Mouse (Mus musculus): Measurements from ENCODE around the gene Etv4. TPM values are rescaled to one million over a fixed set of nuclear protein-coding genes. Genes with fewer than 3 reads are reported as not detected.
A peak's percentile ranks its signal among the peaks of the same experiment; 100 is the strongest.

Etv4 gene
- polyA plus RNA-seq, 1 experiment: 26.9 TPM

- Histone ChIP-seq H3K27me3 (ENCODE audit: control insufficient read depth, insufficient read depth, low read length) (no peaks in the 10 kb centered on the region), H3K4me1 (ENCODE audit: control insufficient read depth, insufficient read depth, low read length) (no peaks in the 10 kb centered on the region), H3K27ac (ENCODE audit: insufficient read depth, low read length) (no peak overlapping the region), H3K4me3 (replicated peaks; ENCODE audit: insufficient read depth, low read depth, low read length) (no peak overlapping the region)
- DNase-seq: no peak
- WGBS: 22% methylated on average over 5 of the region's 5 CpGs
- TF ChIP-seq CTCF (IDR thresholded peaks at IDR 0.05; ENCODE audit: borderline replicate concordance, insufficient read depth, low read depth, low read length): no peak
- TF ChIP-seq POLR2A (IDR thresholded peaks at IDR 0.05; ENCODE audit: borderline replicate concordance, insufficient read depth, low read length): no peak
Measured at GRCm38 (mm10) chr11:101801386-101801785, 16.2 kb upstream of the Etv4 start.

- no peaks in the 10 kb centered on the region for H3K4me1 ChIP-seq (ENCODE audit: control insufficient read depth, insufficient read depth, low read length)
- H3K27me3 ChIP-seq (ENCODE audit: control insufficient read depth, insufficient read depth, low read length): no peaks in the 10 kb centered on the region
- H3K4me3 ChIP-seq (replicated peaks; ENCODE audit: insufficient read depth, low read depth, low read length): no peak overlapping the region
- TF ChIP-seq POLR2A (IDR thresholded peaks at IDR 0.05; ENCODE audit: borderline replicate concordance, insufficient read depth, low read length) (no peak), CTCF (IDR thresholded peaks at IDR 0.05; ENCODE audit: borderline replicate concordance, insufficient read depth, low read depth, low read length) (no peak)
- 48% methylated on average over 8 of the region's 8 CpGs for WGBS
- no peak overlapping the region for H3K27ac ChIP-seq (ENCODE audit: insufficient read depth, low read length)
- DNase-seq: no peak
Measured at GRCm38 (mm10) chr11:101798083-101798482, 12.9 kb upstream of the Etv4 start.

GRCm38 (mm10) chr11:101797355-101797754 is 12.2 kb upstream of the Etv4 start:
- no peak for DNase-seq
- Histone ChIP-seq H3K4me1 (ENCODE audit: control insufficient read depth, insufficient read depth, low read length) (no peaks in the 10 kb centered on the region), H3K4me3 (replicated peaks; ENCODE audit: insufficient read depth, low read depth, low read length) (no peak overlapping the region), H3K27me3 (ENCODE audit: control insufficient read depth, insufficient read depth, low read length) (no peaks in the 10 kb centered on the region), H3K27ac (ENCODE audit: insufficient read depth, low read length) (no peak overlapping the region)
- 81% methylated on average over 2 of the region's 2 CpGs for WGBS
- TF ChIP-seq CTCF (IDR thresholded peaks at IDR 0.05; ENCODE audit: borderline replicate concordance, insufficient read depth, low read depth, low read length) (no peak), POLR2A (IDR thresholded peaks at IDR 0.05; ENCODE audit: borderline replicate concordance, insufficient read depth, low read length) (no peak)

- WGBS: 14% methylated on average over 19 of the region's 19 CpGs
- Histone ChIP-seq H3K4me3 (replicated peaks; ENCODE audit: insufficient read depth, low read depth, low read length) (no peak overlapping the region), H3K4me1 (ENCODE audit: control insufficient read depth, insufficient read depth, low read length) (no peaks in the 10 kb centered on the region; the same call in 1 of the 2 replicates), H3K27ac (ENCODE audit: insufficient read depth, low read length) (no peak overlapping the region), H3K27me3 (ENCODE audit: control insufficient read depth, insufficient read depth, low read length) (no peaks in the 10 kb centered on the region)
- DNase-seq: peak in 1 of 2 experiments; percentile 33
- TF ChIP-seq CTCF (IDR thresholded peaks at IDR 0.05; ENCODE audit: borderline replicate concordance, insufficient read depth, low read depth, low read length) (no peak), POLR2A (IDR thresholded peaks at IDR 0.05; ENCODE audit: borderline replicate concordance, insufficient read depth, low read length) (no peak)
Measured at GRCm38 (mm10) chr11:101790811-101791526, 5.8 kb upstream of the Etv4 start.

GRCm38 (mm10) chr11:101787432-101787831 is 2.3 kb upstream of the Etv4 start:
- WGBS: 82% methylated on average over 1 of the region's 1 CpGs

GRCm38 (mm10) chr11:101786651-101787050 is 1.5 kb upstream of the Etv4 start:
- no peak for DNase-seq
- H3K27ac ChIP-seq (ENCODE audit: insufficient read depth, low read length): no peak overlapping the region
- no peak overlapping the region for H3K4me3 ChIP-seq (replicated peaks; ENCODE audit: insufficient read depth, low read depth, low read length)
- H3K4me1 ChIP-seq (ENCODE audit: control insufficient read depth, insufficient read depth, low read length): peaks cover 3% of the 10 kb centered on the region
- no peaks in the 10 kb centered on the region; the same call in 1 of the 2 replicates for H3K27me3 ChIP-seq (ENCODE audit: control insufficient read depth, insufficient read depth, low read length)
- WGBS: 70% methylated on average over 7 of the region's 7 CpGs
- TF ChIP-seq POLR2A (IDR thresholded peaks at IDR 0.05; ENCODE audit: borderline replicate concordance, insufficient read depth, low read length) (no peak), CTCF (IDR thresholded peaks at IDR 0.05; ENCODE audit: borderline replicate concordance, insufficient read depth, low read depth, low read length) (no peak)

More at GRCm38 (mm10) chr11:101787432-101787831, 2.3 kb upstream of the Etv4 start:
- H3K27ac ChIP-seq (ENCODE audit: insufficient read depth, low read length): no peak overlapping the region
- peaks cover 3% of the 10 kb centered on the region for H3K4me1 ChIP-seq (ENCODE audit: control insufficient read depth, insufficient read depth, low read length)
- no peaks in the 10 kb centered on the region; the same call in 1 of the 2 replicates for H3K27me3 ChIP-seq (ENCODE audit: control insufficient read depth, insufficient read depth, low read length)
- H3K4me3 ChIP-seq (replicated peaks; ENCODE audit: insufficient read depth, low read depth, low read length): no peak overlapping the region
- no peak for TF ChIP-seq CTCF (IDR thresholded peaks at IDR 0.05; ENCODE audit: borderline replicate concordance, insufficient read depth, low read depth, low read length)
- no peak for TF ChIP-seq POLR2A (IDR thresholded peaks at IDR 0.05; ENCODE audit: borderline replicate concordance, insufficient read depth, low read length)
- no peak for DNase-seq

GRCm38 (mm10) chr11:101785852-101786205 is 658 bp upstream of the Etv4 start:
- DNase-seq: no peak
- Histone ChIP-seq H3K27me3 (ENCODE audit: control insufficient read depth, insufficient read depth, low read length) (no peaks in the 10 kb centered on the region; the same call in 1 of the 2 replicates), H3K4me3 (replicated peaks; ENCODE audit: insufficient read depth, low read depth, low read length) (no peak overlapping the region), H3K27ac (ENCODE audit: insufficient read depth, low read length) (no peak overlapping the region), H3K4me1 (ENCODE audit: control insufficient read depth, insufficient read depth, low read length) (peaks cover 3% of the 10 kb centered on the region)
- 6% methylated on average over 7 of the region's 7 CpGs for WGBS
- TF ChIP-seq CTCF (IDR thresholded peaks at IDR 0.05; ENCODE audit: borderline replicate concordance, insufficient read depth, low read depth, low read length): no peak
- no peak for TF ChIP-seq POLR2A (IDR thresholded peaks at IDR 0.05; ENCODE audit: borderline replicate concordance, insufficient read depth, low read length)

- Histone ChIP-seq H3K4me3 (replicated peaks; ENCODE audit: insufficient read depth, low read depth, low read length) (peak overlapping the region; percentile 64), H3K4me1 (ENCODE audit: control insufficient read depth, insufficient read depth, low read length) (peaks cover 3% of the 10 kb centered on the region; the same call in 1 of the 2 replicates), H3K27me3 (ENCODE audit: control insufficient read depth, insufficient read depth, low read length) (no peaks in the 10 kb centered on the region; the same call in 1 of the 2 replicates), H3K27ac (ENCODE audit: insufficient read depth, low read length) (no peak overlapping the region)
- DNase-seq: peak; percentile 58 to 67
- TF ChIP-seq POLR2A (IDR thresholded peaks at IDR 0.05; ENCODE audit: borderline replicate concordance, insufficient read depth, low read length): no peak
- no peak for TF ChIP-seq CTCF (IDR thresholded peaks at IDR 0.05; ENCODE audit: borderline replicate concordance, insufficient read depth, low read depth, low read length)
- 1% methylated on average over 66 of the region's 67 CpGs for WGBS
Measured at GRCm38 (mm10) chr11:101784488-101785142, 556 bp downstream of the Etv4 start.

Data from cerebellum, adult 2 months (tissue).